Mouse (Mus musculus) large intestine, adult 2 months (tissue): Measurements from ENCODE around the gene Gm9573. TPM values are rescaled to one million over a fixed set of nuclear protein-coding genes. Genes with fewer than 3 reads are reported as not detected.
A peak's percentile ranks its signal among the peaks of the same experiment; 100 is the strongest.

Experiments used
- DNase-seq: peaks from one replicate; pipeline ENCODE4 v3.0.0-alpha.2; 2012; ENCODE audit warnings: low read depth, low spot score
- WGBS: fragments of 180-500 bp; shearing (Covaris S2); methylation state at CpG from one replicate; pipeline ENCODE4 v1.1.7; 2018; 5-methylcytosine and 5-hydroxymethylcytosine counted together
- polyA plus RNA-seq: library from polyadenylated mRNA; depleted of rRNA; stranded (reverse); fragments of >200 nt; gene quantifications from 2 replicates; pipeline ENCODE4 v1.2.3, GENCODE M21; 2012; rRNA removed

Gene Gm9573
- not detected in 2 replicates for polyA plus RNA-seq

DNA sequence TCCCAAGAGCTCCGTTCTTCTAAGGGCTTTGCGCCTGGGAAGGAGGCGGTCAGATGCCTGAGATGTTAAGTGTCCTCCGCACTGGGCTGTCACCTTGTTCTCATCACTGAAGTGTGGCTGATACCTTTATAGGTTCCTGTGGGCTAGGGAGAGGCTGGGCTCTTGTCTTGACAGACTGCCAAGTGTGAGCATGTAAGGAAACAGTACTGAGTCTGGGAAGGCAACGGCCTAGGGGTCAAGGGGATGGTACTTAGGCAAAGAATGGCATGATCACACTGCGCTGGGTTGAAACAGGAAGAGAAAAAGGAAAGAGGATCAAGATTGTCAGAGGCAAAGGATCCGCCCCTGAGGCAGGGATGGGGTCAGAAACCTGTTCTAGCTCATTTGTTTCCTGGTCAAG is at the start of gene Gm9573:
TSS of gene Gm9573 (minus strand) at position 101 of the 400 bp plus-strand sequence.
- DNase-seq: no peak
- 67% methylated on average over 7 of the region's 7 CpGs for WGBS

- DNase-seq: peak; percentile 96
- WGBS: under 1% methylated on average over 23 of the region's 23 CpGs
Measured at GRCm38 (mm10) chr17:35673416-35674035, 47.1 kb upstream of the Gm9573 start, which contains the start of gene Gtf2h4. TSS of gene Gtf2h4 (minus strand) at chr17:35673739.

- DNase-seq: no peak
- 89% methylated on average over 6 of the region's 6 CpGs for WGBS
Measured at GRCm38 (mm10) chr17:35672527-35672926, 46.1 kb upstream of the Gm9573 start.

DNA sequence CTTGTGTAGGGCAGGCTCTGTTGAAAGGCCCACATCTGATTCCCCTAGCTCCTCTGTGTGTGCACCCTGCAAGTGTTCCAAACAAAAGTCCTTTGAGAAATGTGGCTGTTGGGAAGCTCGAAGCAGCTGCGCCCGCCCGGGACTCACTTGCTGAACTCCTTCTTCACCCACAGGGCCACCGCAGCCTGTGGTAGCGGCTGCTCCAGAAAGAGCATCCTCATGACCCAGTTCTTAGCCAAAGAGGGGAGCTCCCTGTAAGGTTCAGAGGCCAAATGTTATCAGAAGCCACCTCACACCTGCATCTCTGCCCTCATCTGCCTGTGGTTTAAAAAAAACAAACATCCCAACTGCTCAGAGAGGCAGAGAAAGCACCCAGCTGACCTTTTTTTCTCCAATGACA is 45.4 kb upstream of the Gm9573 start:
- DNase-seq: no peak
- WGBS: 90% methylated on average over 6 of the region's 6 CpGs

DNA sequence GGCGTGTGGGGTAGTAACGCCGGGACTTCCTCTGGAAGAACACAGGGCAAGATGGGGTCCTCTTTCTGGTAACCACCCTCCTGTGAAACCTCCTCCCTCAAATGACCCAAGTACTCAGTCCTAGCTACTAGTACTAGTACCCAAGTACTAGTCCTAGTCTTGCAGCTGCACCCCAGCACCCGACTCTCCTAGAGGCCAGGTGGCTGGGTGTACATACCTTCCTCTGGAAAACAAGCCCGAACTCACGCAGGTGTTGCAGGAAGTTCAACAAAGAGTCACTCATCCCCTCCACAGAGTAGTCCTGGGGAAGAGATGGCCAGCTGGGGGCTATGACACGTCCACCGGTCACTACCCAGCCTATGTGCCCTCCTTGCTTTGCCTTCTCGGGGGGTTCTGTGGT is 43.3 kb upstream of the Gm9573 start:
- no peak for DNase-seq
- 93% methylated on average over 9 of the region's 9 CpGs for WGBS

DNA sequence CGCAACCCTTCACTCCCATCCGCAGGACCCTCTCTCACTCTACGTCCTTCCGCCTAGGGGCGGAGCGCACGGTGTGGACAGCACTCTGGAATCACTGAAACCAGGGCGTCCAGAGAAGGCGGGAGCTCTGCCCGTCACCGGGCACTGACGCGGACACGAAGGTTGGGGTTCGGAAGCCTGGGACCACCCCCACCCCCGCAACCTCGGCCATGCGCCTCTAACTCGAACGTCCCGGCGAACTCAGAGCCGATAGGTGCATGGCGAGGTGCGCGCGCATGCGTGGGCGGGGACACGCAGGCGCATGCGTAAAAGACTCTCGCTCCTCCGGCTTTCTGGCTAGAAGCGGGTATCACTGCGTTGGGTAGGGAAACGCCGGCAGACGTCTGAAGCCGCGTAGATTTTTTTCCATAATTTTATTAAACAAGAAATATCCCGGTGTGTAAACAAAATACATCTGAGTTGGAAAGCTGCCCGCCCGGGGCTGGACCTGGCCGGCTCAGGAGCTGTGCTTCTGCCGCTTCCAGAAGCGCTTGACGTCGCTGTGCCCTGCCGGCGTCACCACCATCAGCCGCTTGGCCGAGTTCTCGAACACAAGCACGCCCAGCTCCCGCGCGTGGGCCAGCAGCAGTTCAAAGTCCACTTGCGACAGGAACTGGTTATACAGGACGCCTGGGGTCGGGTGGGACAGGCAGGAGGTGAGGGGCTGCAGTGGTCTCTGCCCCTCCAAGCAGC is 41.1 kb upstream of the Gm9573 start, which contains the start of gene Vars2:
TSS of gene Vars2 (minus strand) at position 259 of the 732 bp plus-strand sequence.
- DNase-seq: peak; percentile 70
- under 1% methylated on average over 61 of the region's 61 CpGs for WGBS

GRCm38 (mm10) chr17:35666851-35667256 is 40.4 kb upstream of the Gm9573 start:
- 2% methylated on average over 13 of the region's 13 CpGs for WGBS
- DNase-seq: no peak

DNA sequence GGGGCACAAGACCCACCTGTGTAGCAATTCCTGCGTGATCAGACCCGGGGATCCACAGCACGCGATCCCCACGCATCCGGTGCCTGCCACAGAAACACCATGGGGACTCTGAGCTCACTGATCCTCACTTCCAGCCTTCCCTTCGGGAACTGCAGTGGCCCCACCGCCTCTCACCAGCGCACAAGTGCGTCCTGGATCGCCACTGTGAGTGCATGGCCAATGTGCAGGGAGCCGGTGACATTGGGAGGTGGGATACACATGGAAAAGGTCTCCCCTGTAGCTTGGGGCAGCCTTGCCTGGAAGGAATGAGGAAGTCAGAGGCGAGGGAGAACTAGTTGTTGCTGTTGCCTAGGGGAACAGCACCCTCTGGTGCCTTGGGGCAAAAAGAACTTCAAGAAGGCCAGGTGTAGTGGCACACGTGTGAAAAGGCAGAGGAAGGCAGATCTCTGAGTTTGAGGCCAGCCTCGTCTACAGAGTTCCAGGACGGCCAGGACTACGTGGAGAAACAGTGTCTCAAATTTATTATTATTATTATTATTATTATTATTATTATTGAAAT is 39.6 kb upstream of the Gm9573 start:
- DNase-seq: peak; percentile 47
- WGBS: 64% methylated on average over 17 of the region's 17 CpGs

GRCm38 (mm10) chr17:35653086-35653485 is 26.6 kb upstream of the Gm9573 start:
- 86% methylated on average over 2 of the region's 2 CpGs for WGBS
- no peak for DNase-seq

- no peak for DNase-seq
- 29% methylated on average over 2 of the region's 2 CpGs for WGBS
Measured at GRCm38 (mm10) chr17:35649429-35649828, 23.0 kb upstream of the Gm9573 start.

DNA sequence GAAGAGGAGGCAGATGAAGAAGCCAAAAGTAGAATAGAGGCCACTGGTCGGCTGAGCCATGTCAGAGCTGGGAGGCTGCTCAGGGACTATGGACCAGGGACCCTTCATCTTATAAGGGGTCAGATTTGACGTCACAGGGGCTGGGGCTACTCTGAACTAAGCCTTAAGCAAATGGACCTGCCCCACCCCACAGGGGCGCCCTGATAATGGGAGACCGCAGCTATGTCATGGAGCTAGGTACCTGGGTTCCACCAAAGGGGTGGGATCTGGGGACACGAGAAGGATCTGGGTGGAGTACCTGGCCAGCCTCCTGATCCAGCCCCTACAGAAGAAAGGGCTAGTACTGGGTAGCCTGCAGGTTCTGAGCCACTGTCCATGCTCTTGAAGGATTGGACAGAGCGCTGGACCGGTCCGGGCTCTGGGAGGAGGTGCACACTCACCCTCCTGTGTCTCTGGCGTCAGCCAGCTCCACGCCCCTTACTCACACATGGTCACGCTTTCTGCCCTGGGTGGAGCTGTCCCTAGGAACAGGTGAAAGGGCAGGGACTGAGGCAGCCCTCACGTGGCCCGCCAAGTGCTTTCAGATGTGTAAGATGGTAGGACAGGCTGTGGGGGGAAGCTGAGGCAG is 17.3 kb upstream of the Gm9573 start, which contains the start of gene Mucl3:
TSS of gene Mucl3 (minus strand) at position 87 of the 628 bp plus-strand sequence.
- DNase-seq: no peak
- 39% methylated on average over 13 of the region's 13 CpGs for WGBS

GRCm38 (mm10) chr17:35639352-35639751 is 12.9 kb upstream of the Gm9573 start:
- DNase-seq: no peak
- WGBS: 55% methylated on average over 6 of the region's 6 CpGs

- no peak for DNase-seq
Measured at GRCm38 (mm10) chr17:35638475-35639190, 12.2 kb upstream of the Gm9573 start.

GRCm38 (mm10) chr17:35636363-35636762 is 9.9 kb upstream of the Gm9573 start:
- DNase-seq: no peak
- 36% methylated on average over 5 of the region's 5 CpGs for WGBS

More at GRCm38 (mm10) chr17:35638475-35639190, 12.2 kb upstream of the Gm9573 start:
- 29% methylated on average over 14 of the region's 14 CpGs for WGBS

- no peak for DNase-seq
- WGBS: 1% methylated on average over 15 of the region's 15 CpGs
Measured at GRCm38 (mm10) chr17:35635699-35636111, 9.3 kb upstream of the Gm9573 start.

- no peak for DNase-seq
- 85% methylated on average over 3 of the region's 3 CpGs for WGBS
Measured at GRCm38 (mm10) chr17:35635202-35635601, 8.8 kb upstream of the Gm9573 start.

GRCm38 (mm10) chr17:35633992-35634391 is 7.6 kb upstream of the Gm9573 start:
- WGBS: 11% methylated on average over 1 of the region's 1 CpGs
- no peak for DNase-seq

DNA sequence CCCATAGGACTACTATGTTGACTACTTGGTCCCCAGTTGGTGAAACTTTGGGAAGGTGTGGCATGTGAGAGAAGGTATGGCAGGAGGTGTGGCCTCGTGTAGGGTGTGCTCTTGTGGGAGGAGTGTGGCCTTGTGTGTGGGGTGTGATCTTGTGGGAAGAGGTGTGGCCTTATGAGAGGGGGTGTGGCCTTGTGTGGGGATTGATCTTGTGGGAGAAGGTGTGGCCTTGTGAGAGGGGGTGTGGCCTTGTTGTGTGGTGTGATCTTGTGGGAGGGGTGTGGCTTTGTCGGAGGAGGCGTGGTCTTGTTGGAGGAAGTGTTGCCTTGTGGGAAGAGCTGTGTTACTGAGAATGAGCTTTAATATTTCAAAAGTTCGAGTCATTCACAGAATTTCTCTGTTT is 9.3 kb downstream of the Gm9573 start:
- DNase-seq: no peak
- WGBS: 67% methylated on average over 4 of the region's 4 CpGs

DNA sequence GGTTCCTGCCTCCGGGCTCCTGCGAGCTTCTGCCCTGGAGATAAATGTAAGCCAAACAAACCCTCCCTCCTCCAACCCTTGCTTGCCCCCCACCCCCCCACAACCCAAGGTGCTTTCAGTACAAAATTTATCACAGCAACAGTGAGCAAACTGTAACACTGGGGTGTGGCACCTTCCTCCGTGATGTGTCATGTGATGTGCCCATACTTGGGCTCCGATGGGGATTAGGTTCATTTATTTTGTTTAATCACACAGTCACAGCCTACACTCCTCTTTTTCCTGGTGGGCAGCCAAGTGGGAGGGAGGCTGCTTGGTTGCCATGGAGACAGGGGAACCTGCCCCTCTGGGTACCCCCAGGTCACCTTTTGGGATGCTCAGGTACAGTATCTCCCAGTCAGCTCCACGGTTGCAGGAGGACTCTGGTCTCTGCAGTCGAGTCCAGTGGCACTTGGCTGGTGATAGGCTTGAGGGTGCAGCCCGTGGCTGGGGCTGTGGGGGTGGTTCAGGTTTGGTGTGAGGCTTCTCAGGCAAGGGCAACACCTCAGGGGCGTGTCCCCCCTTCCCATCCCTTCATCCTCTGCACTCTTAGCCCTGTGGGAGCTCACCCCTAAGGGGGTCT is 24.6 kb downstream of the Gm9573 start:
- WGBS: 21% methylated on average over 8 of the region's 8 CpGs

More for the DNA sequence above, 24.6 kb downstream of the Gm9573 start:
- no peak for DNase-seq
